Mouse (Mus musculus): ENCODE results near the gene Art5.

DNA sequence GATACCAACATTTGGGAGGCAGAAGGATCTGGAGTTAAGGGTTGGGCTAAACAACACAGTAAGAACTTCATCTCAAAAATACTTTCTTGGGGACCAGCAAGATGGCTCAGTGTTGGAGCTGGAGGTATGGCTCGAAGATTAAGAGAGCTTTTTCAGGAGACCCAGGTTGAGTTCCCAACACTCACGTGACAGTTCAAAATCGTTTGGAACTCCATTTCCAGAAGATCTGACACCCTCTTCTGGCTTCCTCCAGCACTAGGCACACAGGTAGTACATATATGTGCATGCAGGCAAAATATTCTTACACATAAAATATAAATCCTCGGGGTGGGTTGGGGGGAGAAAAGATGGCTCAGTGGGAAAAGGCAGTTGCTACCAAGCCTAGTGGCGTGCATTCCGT lies 42.9 kb downstream of the Art5 start:
- TF ChIP-seq CTCF (IDR thresholded peaks at IDR 0.05), result no peak
- no peak for TF ChIP-seq EP300 (IDR thresholded peaks at IDR 0.05; ENCODE audit: insufficient read depth, low read depth, low read length)

Measured in heart, adult 2 months (tissue).